Mouse (Mus musculus) MEL (cell line): ENCODE results near the gene Snrpb2. TPM values are rescaled to one million over a fixed set of nuclear protein-coding genes. Genes with fewer than 3 reads are reported as not detected.

Experiments used
- DNase-seq: peaks from one replicate; pipeline ENCODE4 v3.0.0; 2011; ENCODE audit warnings: low read depth, low spot score
- H3K27ac ChIP-seq: 2 replicates; pipeline ENCODE4 v1.5.1; 2012; ENCODE audit warnings: low read depth, mild to moderate bottlenecking, control low read depth, low read length, moderate library complexity; ENCODE audit not compliant: control insufficient read depth
- H3K27me3 ChIP-seq, 2 experiments: fragments of 150-350 bp in 1 of 2; sonication (generic) in 1 of 2; 2 replicates each; pipeline ENCODE4 v1.6.1; 2012; ENCODE audit warnings: low read length in 2 of 2, mild to moderate bottlenecking in 2 of 2, improper control_type of control experiment in 1 of 2, moderate library complexity in 1 of 2; ENCODE audit not compliant: insufficient read depth in 2 of 2, control insufficient read depth in 1 of 2
- H3K36me3 ChIP-seq, 2 experiments: 2 replicates each; pipeline ENCODE4 v1.6.1; 2012 to 2014; ENCODE audit warnings: low read length in 2 of 2, improper control_type of control experiment in 1 of 2, inconsistent platforms in 1 of 2, mild to moderate bottlenecking in 1 of 2; ENCODE audit not compliant: insufficient read depth in 2 of 2, control insufficient read depth in 1 of 2
- H3K4me1 ChIP-seq, 2 experiments: fragments of 150-350 bp in 1 of 2; sonication (generic) in 1 of 2; 2 replicates each; pipeline ENCODE4 v1.6.1; 2012; ENCODE audit warnings: low read length in 2 of 2, improper control_type of control experiment in 1 of 2, mild to moderate bottlenecking in 1 of 2; ENCODE audit not compliant: insufficient read depth in 2 of 2, control insufficient read depth in 1 of 2
- H3K4me3 ChIP-seq, 2 experiments: fragments of 150-350 bp in 1 of 2; sonication (generic) in 1 of 2; 2 replicates each; pipeline ENCODE4 v1.5.1; 2012; ENCODE audit warnings: low read depth in 2 of 2, low read length in 2 of 2, mild to moderate bottlenecking in 2 of 2, moderate library complexity in 2 of 2, control low read depth in 1 of 2, improper control_type of control experiment in 1 of 2; ENCODE audit not compliant: control insufficient read depth in 1 of 2, insufficient read depth in 1 of 2
- H3K79me2 ChIP-seq: 2 replicates; pipeline ENCODE4 v1.6.1; 2012; ENCODE audit warnings: mild to moderate bottlenecking, low read length, moderate library complexity; ENCODE audit not compliant: control insufficient read depth, poor library complexity, insufficient read depth
- H3K9ac ChIP-seq: 2 replicates; pipeline ENCODE4 v1.6.1; 2012; ENCODE audit warnings: low read depth, mild to moderate bottlenecking, control low read depth, low read length, moderate library complexity; ENCODE audit not compliant: control insufficient read depth, poor library complexity, severe bottlenecking
- H3K9me3 ChIP-seq: fragments of 150-350 bp; sonication (generic); replicated peaks from 2 replicates; pipeline ENCODE4 v1.6.1; 2012; ENCODE audit warnings: mild to moderate bottlenecking, low read length, improper control_type of control experiment, moderate library complexity; ENCODE audit not compliant: insufficient read depth
- BHLHE40 ChIP-seq: IDR thresholded peaks from 2 replicates; pipeline ENCODE4 v1.6.1; 2012; ENCODE audit warnings: low read depth, mild to moderate bottlenecking, inconsistent platforms, low read length, improper control_type of control experiment, borderline replicate concordance
- CTCF ChIP-seq, 3 experiments: IDR thresholded peaks in 2 of 3; conservative IDR thresholded peaks in 1 of 3; 2 replicates each; pipeline ENCODE4 v1.5.1; 2011 to 2012; ENCODE audit warnings: low read length in 3 of 3, low read depth in 2 of 3, mild to moderate bottlenecking in 2 of 3, improper control_type of control experiment in 1 of 3, inconsistent platforms in 1 of 3, mixed read lengths in 1 of 3, moderate library complexity in 1 of 3; ENCODE audit not compliant: control insufficient read depth in 1 of 3, insufficient read depth in 1 of 3, poor library complexity in 1 of 3, severe bottlenecking in 1 of 3
- E2F4 ChIP-seq: IDR thresholded peaks from 2 replicates; pipeline ENCODE4 v1.6.1; 2011; ENCODE audit warnings: low read depth, low read length, improper control_type of control experiment, borderline replicate concordance
- ELF1 ChIP-seq: IDR thresholded peaks from 2 replicates; pipeline ENCODE4 v1.6.1; 2014; ENCODE audit warnings: low read depth, mild to moderate bottlenecking, inconsistent platforms, low read length, improper control_type of control experiment, moderate library complexity
- EP300 ChIP-seq, 2 experiments: IDR thresholded peaks; 2 replicates each; pipeline ENCODE4 v1.6.1; 2011; ENCODE audit warnings: improper control_type of control experiment in 2 of 2, low read length in 2 of 2, low read depth in 1 of 2, mild to moderate bottlenecking in 1 of 2
- GABPA ChIP-seq: IDR thresholded peaks from 2 replicates; pipeline ENCODE4 v1.6.1; 2012; ENCODE audit warnings: low read depth, mild to moderate bottlenecking, inconsistent platforms, low read length, improper control_type of control experiment, moderate library complexity
- GATA1 ChIP-seq: IDR thresholded peaks from 2 replicates; pipeline ENCODE4 v1.6.1; 2011; ENCODE audit warnings: low read depth, low read length, improper control_type of control experiment
- HCFC1 ChIP-seq: IDR thresholded peaks from 2 replicates; pipeline ENCODE4 v1.6.1; 2012; ENCODE audit warnings: low read depth, mild to moderate bottlenecking, inconsistent platforms, low read length, improper control_type of control experiment, moderate library complexity
- KAT2A ChIP-seq: conservative IDR thresholded peaks from 2 replicates; pipeline ENCODE4 v1.6.1; 2012; ENCODE audit warnings: low read depth, low read length, improper control_type of control experiment, inconsistent platforms
- MAFK ChIP-seq: IDR thresholded peaks from 2 replicates; pipeline ENCODE4 v1.6.1; 2011; ENCODE audit warnings: low read depth, mild to moderate bottlenecking, low read length, improper control_type of control experiment, borderline replicate concordance
- MAX ChIP-seq: IDR thresholded peaks from 2 replicates; pipeline ENCODE4 v1.6.1; 2011; ENCODE audit warnings: low read length, improper control_type of control experiment
- MEF2A ChIP-seq: IDR thresholded peaks from 2 replicates; pipeline ENCODE4 v1.6.1; 2014; ENCODE audit warnings: low read depth, mild to moderate bottlenecking, inconsistent platforms, low read length, improper control_type of control experiment; ENCODE audit not compliant: poor library complexity, insufficient replicate concordance, severe bottlenecking; ENCODE audit errors: extremely low read depth
- MYB ChIP-seq: IDR thresholded peaks from 2 replicates; pipeline ENCODE4 v1.6.1; 2011; ENCODE audit warnings: mild to moderate bottlenecking, low read depth, low read length, improper control_type of control experiment
- MYC ChIP-seq: IDR thresholded peaks from 2 replicates; pipeline ENCODE4 v1.6.1; 2011; ENCODE audit warnings: low read depth, mild to moderate bottlenecking, low read length, improper control_type of control experiment, moderate library complexity
- POLR2AphosphoS2 ChIP-seq: IDR thresholded peaks from 2 replicates; pipeline ENCODE4 v1.6.1; 2011; ENCODE audit warnings: low read length, improper control_type of control experiment
- RAD21 ChIP-seq: IDR thresholded peaks from 2 replicates; pipeline ENCODE4 v1.6.1; 2011; ENCODE audit warnings: mild to moderate bottlenecking, low read depth, low read length, improper control_type of control experiment
- TBP ChIP-seq: IDR thresholded peaks from 2 replicates; pipeline ENCODE4 v1.8.0; 2011; ENCODE audit warnings: low read depth, low read length, improper control_type of control experiment
- TCF12 ChIP-seq: IDR thresholded peaks from 2 replicates; pipeline ENCODE4 v1.6.1; 2014; ENCODE audit warnings: low read depth, mild to moderate bottlenecking, inconsistent platforms, low read length, improper control_type of control experiment, moderate library complexity
- UBTF ChIP-seq: IDR thresholded peaks from 2 replicates; pipeline ENCODE4 v1.6.1; 2012; ENCODE audit warnings: low read depth, mild to moderate bottlenecking, inconsistent platforms, low read length, improper control_type of control experiment, moderate library complexity, borderline replicate concordance; ENCODE audit not compliant: insufficient read depth
- USF2 ChIP-seq, 2 experiments: IDR thresholded peaks; 2 replicates each; pipeline ENCODE4 v1.6.1; 2011 to 2012; ENCODE audit warnings: improper control_type of control experiment in 2 of 2, low read length in 2 of 2, borderline replicate concordance in 1 of 2, inconsistent platforms in 1 of 2, low read depth in 1 of 2, mild to moderate bottlenecking in 1 of 2; ENCODE audit not compliant: insufficient read depth in 1 of 2
- ZKSCAN1 ChIP-seq: IDR thresholded peaks from 2 replicates; pipeline ENCODE4 v1.6.1; 2012; ENCODE audit warnings: low read depth, mild to moderate bottlenecking, inconsistent platforms, low read length, improper control_type of control experiment, moderate library complexity
- ZMIZ1 ChIP-seq: IDR thresholded peaks from 2 replicates; pipeline ENCODE4 v1.6.1; 2012; ENCODE audit warnings: low read depth, mild to moderate bottlenecking, inconsistent platforms, low read length, improper control_type of control experiment, moderate library complexity
- polyA plus RNA-seq, 2 experiments: library from polyadenylated mRNA; stranded (reverse) in 1 of 2; unstranded in 1 of 2; fragments of >175 nt in 1 of 2; fragments of >200 nt in 1 of 2; gene quantifications; 2 replicates each; pipeline versions ENCODE4 v1.2.1 to v1.2.4; 2012; ENCODE audit warnings: low replicate concordance in 2 of 2, low read depth in 1 of 2; ENCODE audit not compliant: insufficient read length in 2 of 2, insufficient read depth in 1 of 2, missing spikeins in 1 of 2
- total RNA-seq: library from RNA; depleted of rRNA; stranded (reverse); fragments of 300-350 nt; gene quantifications from 2 replicates; pipeline ENCODE4 v1.2.3, GENCODE M21; 2012

Snrpb2 gene
- total and polyA plus RNA-seq, 3 experiments, result 58.4 to 60.5 TPM; not detected in 1

GRCm38 (mm10) chr2:143065914-143066313 lies 3.1 kb downstream of the Snrpb2 start:
- Histone ChIP-seq H3K4me1 (peaks cover 0 to 7% of the 10 kb centered on the region in 2 experiments; a peak in 2 of 4 replicates), H3K27ac (no peak overlapping the region), H3K36me3 (peaks cover 3% of the 10 kb centered on the region in 2 experiments), H3K9me3 (no peaks in the 10 kb centered on the region), H3K4me3 (no peak overlapping the region), H3K79me2 (peaks cover 10% of the 10 kb centered on the region), H3K27me3 (no peaks in the 10 kb centered on the region), H3K9ac (no peak overlapping the region)
- DNase-seq, result no peak
- TF ChIP-seq MAX (no peak), POLR2AphosphoS2 (no peak), MEF2A (no peak), CTCF (IDR thresholded peaks at IDR 0.05 in 2 of 3, conservative IDR thresholded peaks at IDR 0.05 in 1 of 3; ENCODE audit: control insufficient read depth in 1 of 3, insufficient read depth in 1 of 3, low read depth in 2 of 3, low read length in 3 of 3, poor library complexity in 1 of 3, severe bottlenecking in 1 of 3) (no peak), TBP (no peak), KAT2A (no peak), GATA1 (no peak), RAD21 (no peak), BHLHE40 (no peak), E2F4 (no peak), EP300 (IDR thresholded peaks at IDR 0.05; ENCODE audit: low read depth in 1 of 2, low read length in 2 of 2) (no peak)

- Histone ChIP-seq H3K9me3 (no peaks in the 10 kb centered on the region), H3K79me2 (no peaks in the 10 kb centered on the region), H3K9ac (no peak within 1 kb of the TSS), H3K36me3 (no peaks in the 10 kb centered on the region; a peak in 2 of 4 replicates), H3K27me3 (no peaks in the 10 kb centered on the region), H3K4me3 (no peak within 1 kb of the TSS), H3K27ac (no peak within 1 kb of the TSS), H3K4me1 (no peaks in the 10 kb centered on the region)
- no peak for DNase-seq
- TF ChIP-seq MYC, result no peak
- TF ChIP-seq ELF1, result no peak
- no peak for TF ChIP-seq MAX
Measured at GRCm38 (mm10) chr2:143078198-143078851, 15.5 kb downstream of the Snrpb2 start, which contains the start of gene Otor. TSS of gene Otor (plus strand) at chr2:143078473.

GRCm38 (mm10) chr2:143081693-143082092 lies 18.9 kb downstream of the Snrpb2 start:
- no peaks in the 10 kb centered on the region for H3K79me2 ChIP-seq
- no peak overlapping the region for H3K27ac ChIP-seq
- 0 out of 2 replicates have a peak overlapping the region, but pooled peaks have one; percentile 20 for H3K9ac ChIP-seq
- peak overlapping the region; percentile 44 to 61 for H3K4me3 ChIP-seq
- no peak for DNase-seq
- no peaks in the 10 kb centered on the region; a peak in 1 of 4 replicates for H3K27me3 ChIP-seq
- H3K4me1 ChIP-seq, result no peaks in the 10 kb centered on the region
- H3K9me3 ChIP-seq, result no peaks in the 10 kb centered on the region
- H3K36me3 ChIP-seq, result no peaks in the 10 kb centered on the region; a peak in 2 of 4 replicates
- no peak for TF ChIP-seq TCF12
- no peak for TF ChIP-seq USF2 (IDR thresholded peaks at IDR 0.05; ENCODE audit: borderline replicate concordance in 1 of 2, insufficient read depth in 1 of 2, low read depth in 1 of 2, low read length in 2 of 2)
- TF ChIP-seq MYC, result no peak
- no peak for TF ChIP-seq ZMIZ1
- TF ChIP-seq KAT2A, result no peak
- no peak for TF ChIP-seq GABPA
- no peak for TF ChIP-seq MAFK
- TF ChIP-seq MEF2A, result no peak
- TF ChIP-seq HCFC1, result no peak
- TF ChIP-seq RAD21, result no peak
- TF ChIP-seq ZKSCAN1, result no peak
- no peak for TF ChIP-seq BHLHE40
- no peak for TF ChIP-seq CTCF (IDR thresholded peaks at IDR 0.05 in 2 of 3, conservative IDR thresholded peaks at IDR 0.05 in 1 of 3; ENCODE audit: control insufficient read depth in 1 of 3, insufficient read depth in 1 of 3, low read depth in 2 of 3, low read length in 3 of 3, poor library complexity in 1 of 3, severe bottlenecking in 1 of 3)
- TF ChIP-seq UBTF, result no peak
- no peak for TF ChIP-seq MYB
- TF ChIP-seq POLR2AphosphoS2, result no peak
